Mouse (Mus musculus) left cerebral cortex, postnatal 10 days (tissue): Measurements from ENCODE around the gene Psg19. TPM values are rescaled to one million over a fixed set of nuclear protein-coding genes. Genes with fewer than 3 reads are reported as not detected.
"Not testable (repeated sequence)": the region's sequence is repeated elsewhere in the genome, so short reads cannot be mapped to it uniquely, and the experiment has no call there.

ENCODE experiments used
- DNase-seq, 2 experiments: peaks; one replicate each; pipeline ENCODE4 v3.0.0; 2021 to 2022; ENCODE audit warnings: low spot score in 2 of 2, mixed read lengths in 1 of 2; ENCODE audit errors: extremely low spot score in 1 of 2
- intact Hi-C: fragments of 180-260 bp; cut with DNase I; formaldehyde crosslinking; loops from one replicate; pipeline ENCODE4 v1.15.1; 2025
- total RNA-seq, 2 experiments: library from RNA; stranded (reverse); gene quantifications; 2 replicates each; pipeline ENCODE4 v1.2.3; 2021

The Psg19 gene
- total RNA-seq = not detected

- intact Hi-C loops = no loop called here
- no peak for DNase-seq
These were observed at the start of gene Psg19 for GRCm38 (mm10) chr7:18798420-18798819. Gene Psg19 (minus strand): TSS chr7:18798520.

- DNase-seq = no peak
- intact Hi-C loops = no loop called here
These were observed 46.5 kb upstream of the Psg19 start for GRCm38 (mm10) chr7:18844811-18845210.

DNA sequence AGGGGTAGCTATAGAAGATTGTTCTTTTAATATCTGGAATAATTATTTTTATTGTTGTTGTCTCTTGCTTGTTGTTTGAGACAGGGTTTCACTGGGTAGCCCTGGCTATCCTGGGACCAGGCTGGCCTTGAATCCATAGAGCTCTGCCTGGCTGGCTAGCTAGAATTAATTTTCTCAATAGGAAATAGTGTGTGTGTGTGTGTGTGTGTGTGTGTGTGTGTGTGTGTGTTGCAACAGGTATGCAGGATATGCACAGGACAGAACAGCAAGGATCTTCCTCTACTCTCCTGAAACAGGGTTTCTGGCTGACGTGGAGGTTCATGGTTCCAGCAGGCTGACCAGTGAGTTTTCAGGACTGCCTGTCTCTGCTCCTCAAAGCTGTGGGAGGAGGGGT lies 42.9 kb upstream of the Psg19 start:
- intact Hi-C loops = no loop called here
- no peak for DNase-seq

- DNase-seq = peak; percentile 3 to 75
- intact Hi-C loops = no loop called here
These were observed 42.3 kb upstream of the Psg19 start for GRCm38 (mm10) chr7:18840386-18841173.

- DNase-seq = no peak
- intact Hi-C loops = no loop called here
These were observed 41.5 kb upstream of the Psg19 start, which contains the start of gene Mill2 for GRCm38 (mm10) chr7:18839865-18840264. Gene Mill2 (plus strand): TSS chr7:18839966.

DNA sequence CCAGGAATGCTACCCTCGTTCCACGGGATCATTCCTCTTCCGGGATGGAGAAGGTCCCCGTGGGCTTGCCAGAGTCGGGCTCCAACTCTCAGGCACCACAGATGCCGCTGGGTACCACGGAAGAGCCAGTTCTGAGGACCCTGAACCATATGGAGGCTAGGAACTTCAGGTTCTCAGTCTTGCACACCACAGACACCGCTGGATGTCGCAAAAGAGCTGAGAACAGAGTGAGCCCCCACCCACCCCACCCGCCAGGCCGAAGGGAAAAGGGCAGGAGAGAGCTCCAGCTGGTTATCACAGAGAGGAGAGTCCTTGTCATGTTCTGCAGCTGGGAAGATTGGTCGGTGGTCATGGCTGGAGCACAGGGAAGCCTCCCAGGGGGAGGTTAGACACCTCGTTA lies 34.0 kb upstream of the Psg19 start:
- intact Hi-C loops = no loop called here
- DNase-seq = no peak

DNA sequence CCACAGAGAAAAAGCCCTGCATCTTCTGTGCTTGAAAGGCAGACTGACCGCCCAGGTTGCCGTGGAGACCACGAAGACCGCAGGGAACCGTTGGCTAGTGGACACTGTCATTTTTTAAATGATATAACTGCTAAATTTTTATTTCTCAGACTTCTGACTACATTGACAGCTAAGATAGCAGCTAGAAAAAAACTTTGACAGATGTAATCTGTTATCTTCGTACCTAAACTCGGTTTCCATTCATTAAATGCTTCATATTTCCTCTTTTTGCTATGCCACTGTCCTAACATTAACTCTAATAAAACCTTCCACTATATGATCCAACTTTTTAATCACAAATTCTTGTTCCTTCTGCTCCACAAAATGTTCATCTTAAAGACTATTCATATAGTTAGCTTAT lies 31.2 kb upstream of the Psg19 start:
- no peak for DNase-seq
- intact Hi-C loops = no loop called here

DNA sequence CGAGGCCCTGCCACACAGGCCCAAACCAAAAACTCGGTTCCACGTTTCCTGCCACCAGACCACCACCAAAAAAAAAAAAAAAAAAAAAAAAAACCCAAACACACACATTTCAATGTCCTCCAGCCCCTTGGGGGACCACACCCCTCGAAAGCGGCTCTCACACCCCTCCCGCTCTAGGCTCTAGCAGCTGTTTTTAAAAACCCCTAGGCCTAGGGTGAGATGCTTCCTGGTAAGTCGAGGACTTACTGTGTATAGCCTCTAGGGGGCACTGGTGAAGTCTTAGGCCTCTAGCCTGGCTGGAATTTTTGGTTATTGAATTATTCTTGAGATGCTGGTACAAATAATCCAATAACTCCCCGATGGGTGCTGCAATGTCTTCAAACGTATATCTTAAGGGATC lies 30.3 kb upstream of the Psg19 start:
- intact Hi-C loops = no loop called here
- no peak for DNase-seq

DNA sequence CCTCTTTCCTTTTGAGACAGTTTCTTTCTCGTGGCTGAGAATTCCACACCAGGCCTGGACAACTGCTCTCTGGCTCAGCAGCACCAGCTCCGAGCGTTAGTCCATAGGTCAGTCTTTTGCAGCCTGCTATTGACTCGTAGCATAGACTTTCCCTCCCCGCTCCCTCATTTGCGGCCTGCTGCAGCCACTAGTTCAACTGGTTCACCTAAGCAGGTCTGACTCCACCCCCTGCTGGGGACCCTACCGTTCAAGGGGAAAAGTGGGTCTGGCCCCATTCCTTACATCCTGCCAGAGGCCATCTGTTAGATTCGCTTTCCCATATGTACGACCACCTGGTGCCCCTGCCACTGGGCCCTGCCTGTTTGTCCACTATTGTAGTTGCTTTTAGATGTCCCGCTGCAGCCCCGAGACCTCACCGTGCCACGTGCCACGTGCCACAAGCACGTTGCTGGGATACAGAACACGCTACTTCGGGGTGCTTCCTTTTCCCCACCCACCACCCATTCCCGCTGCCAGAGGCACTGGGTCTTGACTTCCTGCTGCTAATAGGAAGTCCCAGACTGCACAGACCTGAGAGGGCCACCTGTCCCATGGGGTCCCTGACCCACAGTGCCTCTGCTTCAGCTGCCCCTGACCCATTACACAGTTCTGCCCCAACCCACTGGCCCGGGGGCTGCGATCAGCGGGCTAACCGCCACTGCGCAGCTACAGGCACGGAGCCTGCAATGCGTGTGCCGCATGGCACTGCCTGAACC lies 29.6 kb upstream of the Psg19 start:
- no peak for DNase-seq
- intact Hi-C loops = no loop called here

DNA sequence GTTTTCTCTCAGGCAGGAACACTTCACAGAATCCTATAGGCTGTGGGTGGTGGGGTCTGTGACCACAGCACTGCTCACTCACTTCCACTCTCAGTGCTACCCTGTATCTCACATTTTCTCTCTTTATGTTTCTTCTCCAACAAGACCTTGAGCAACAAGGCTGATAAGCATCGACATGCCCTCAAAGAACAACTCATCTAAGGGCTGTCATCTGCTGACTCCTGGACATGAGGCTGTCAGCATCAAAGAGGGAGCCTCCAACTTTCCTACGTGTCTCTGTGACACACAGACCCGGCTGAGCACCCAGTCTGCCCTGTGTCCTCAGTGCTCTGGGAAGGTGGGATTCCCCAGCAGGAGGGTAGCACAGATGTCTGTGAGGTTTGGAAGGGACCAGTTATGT lies 23.2 kb upstream of the Psg19 start, which contains the start of gene Psg17:
Psg17 (minus strand) TSS at position 101 of the 400 bp plus-strand sequence.
- intact Hi-C loops = no loop called here
- DNase-seq = no peak

- DNase-seq = no peak
- intact Hi-C loops = no loop called here
These were observed 20.0 kb upstream of the Psg19 start for GRCm38 (mm10) chr7:18818301-18818700.

DNA sequence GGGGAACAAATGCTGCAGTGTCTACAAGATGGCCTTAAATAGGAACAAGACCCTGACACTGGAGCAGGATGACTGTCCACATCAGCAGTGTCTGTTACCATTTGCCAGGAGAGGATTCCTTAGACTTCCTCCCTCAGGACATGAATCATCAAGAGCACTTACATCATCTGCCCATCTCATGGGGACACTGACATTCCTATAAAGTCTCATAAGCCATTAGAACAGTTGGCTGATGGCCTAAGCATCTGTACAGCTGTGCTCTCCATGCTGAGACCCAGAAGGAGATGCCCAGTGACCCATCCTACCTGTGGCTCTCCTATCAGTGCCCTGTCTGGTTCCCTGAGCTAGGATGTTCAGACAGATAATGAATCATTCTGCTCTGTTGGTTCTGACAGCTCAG lies 5.2 kb upstream of the Psg19 start:
- intact Hi-C loops = no loop called here
- no peak for DNase-seq

GRCm38 (mm10) chr7:18799129-18799528 lies 809 bp upstream of the Psg19 start:
- intact Hi-C loops = no loop called here
- DNase-seq = no peak

GRCm38 (mm10) chr7:18790671-18791070 lies 7.6 kb downstream of the Psg19 start:
- intact Hi-C loops, DNase-seq: not testable (repeated sequence)

GRCm38 (mm10) chr7:18781301-18781700 lies 17.0 kb downstream of the Psg19 start:
- intact Hi-C loops, DNase-seq: not testable (repeated sequence)

DNA sequence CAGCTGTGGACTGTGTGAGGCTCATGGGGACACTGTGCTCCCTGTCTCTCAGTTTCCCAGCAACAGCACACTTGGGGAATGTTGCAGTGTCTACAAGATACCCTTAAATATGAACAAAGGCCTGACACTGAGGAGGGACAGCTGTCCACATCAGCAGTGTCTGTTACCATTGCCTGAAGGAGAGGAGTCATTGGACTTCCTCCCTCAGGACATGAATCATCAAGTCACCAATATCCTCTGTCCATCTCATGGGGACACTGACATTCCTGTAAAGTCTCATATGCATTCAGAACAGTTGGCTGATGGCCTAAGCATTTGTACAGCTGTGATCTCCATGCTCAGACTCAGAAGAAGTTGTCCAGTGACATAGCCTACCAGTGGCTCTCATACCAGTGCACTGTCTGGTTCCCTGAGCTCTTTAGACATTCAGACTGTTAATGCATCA lies 19.0 kb downstream of the Psg19 start:
- DNase-seq = no peak

DNA sequence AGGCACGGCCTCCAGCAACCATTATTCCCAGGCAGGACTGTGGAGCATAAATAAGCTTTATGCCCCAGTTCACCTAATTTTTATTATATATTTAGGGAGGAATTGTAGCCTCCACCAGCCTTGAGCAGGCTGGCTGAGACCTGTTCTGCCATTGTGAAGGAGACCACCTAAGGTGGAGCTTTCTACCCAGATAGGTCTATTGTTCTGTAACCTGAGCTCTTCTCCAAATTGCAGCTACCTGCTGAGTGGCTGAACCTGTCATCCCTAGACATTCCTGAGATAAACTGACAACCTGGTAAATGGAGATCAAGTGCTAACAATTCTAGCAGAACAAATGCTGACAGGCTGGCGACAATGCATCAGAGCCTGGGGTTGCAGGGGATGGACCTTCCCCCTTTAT lies 35.4 kb downstream of the Psg19 start:
- DNase-seq, intact Hi-C loops: not testable (repeated sequence)

More for the DNA sequence above, 19.0 kb downstream of the Psg19 start:
- intact Hi-C loops = no loop called here

- DNase-seq, intact Hi-C loops: not testable (repeated sequence)
These were observed 38.2 kb downstream of the Psg19 start for GRCm38 (mm10) chr7:18760152-18760551.

DNA sequence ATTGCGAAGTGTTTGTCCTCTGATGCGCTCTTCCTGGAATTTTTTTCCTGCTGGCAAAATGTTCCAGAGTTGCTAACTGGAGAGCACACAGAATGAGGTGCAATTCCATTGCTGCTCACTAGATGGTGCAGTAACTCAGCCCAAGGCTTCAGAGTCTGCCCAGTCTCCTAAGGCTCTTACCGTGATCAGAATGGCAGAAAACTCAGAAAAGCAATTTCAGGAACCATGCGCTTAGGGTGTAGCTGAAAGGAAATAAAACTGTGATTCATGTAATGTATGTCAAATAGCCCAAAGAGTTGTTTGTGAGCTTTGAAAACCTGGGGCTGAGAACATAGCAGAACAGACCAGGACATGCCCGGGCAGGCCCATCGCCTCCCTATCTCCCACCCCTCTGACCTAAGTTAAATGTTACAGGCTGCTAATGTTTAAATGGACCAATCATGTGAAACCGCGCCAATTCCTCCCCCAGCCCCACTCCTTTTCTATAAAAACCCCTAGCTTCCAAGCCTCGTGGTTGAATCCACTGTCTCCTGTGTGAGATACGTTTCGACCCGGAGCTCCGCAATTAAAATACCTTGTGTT lies 48.3 kb downstream of the Psg19 start:
- intact Hi-C loops = loop anchor here (2.0 kb wide), 1 partner anchor 127 kb away; no protein-coding TSS in a partner anchor
- DNase-seq = peak; percentile 44 to 66
